Mouse (Mus musculus) adrenal gland, postnatal 10 days (tissue): ENCODE data around the gene Stxbp3. TPM values are rescaled to one million over a fixed set of nuclear protein-coding genes. Genes with fewer than 3 reads are reported as not detected.
A peak's percentile ranks its signal among the peaks of the same experiment; 100 is the strongest.
"Not testable (repeated sequence)": the region's sequence is repeated elsewhere in the genome, so short reads cannot be mapped to it uniquely, and the experiment has no call there.

ENCODE experiments used
- DNase-seq: peaks from one replicate; pipeline ENCODE4 v3.0.0; 2021; ENCODE audit warnings: mixed read lengths
- total RNA-seq, 2 experiments: library from RNA; stranded (reverse); gene quantifications; 2 replicates each; pipeline ENCODE4 v1.2.3; 2021

Gene Stxbp3
- total RNA-seq, 2 experiments from 2014 or later: 40.2 to 46.6 TPM

DNA sequence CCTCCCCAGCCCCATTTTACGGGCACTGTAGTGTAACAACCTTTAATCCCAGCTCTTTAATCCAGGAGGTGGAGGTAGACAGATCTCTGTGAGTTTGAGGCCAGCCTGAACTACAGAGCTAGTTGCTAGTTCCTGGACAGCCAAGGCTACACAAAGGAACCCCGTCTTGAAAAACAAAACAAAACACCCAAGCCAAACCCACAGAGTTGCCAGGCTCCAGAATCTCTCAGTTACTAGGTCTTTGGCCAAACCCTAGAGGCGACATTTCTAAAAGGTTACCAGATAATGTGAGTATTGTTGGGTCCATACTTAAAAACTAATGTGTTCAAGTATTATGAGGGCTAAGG, 16.8 kb upstream of the Stxbp3 start:
- no peak for DNase-seq

DNA sequence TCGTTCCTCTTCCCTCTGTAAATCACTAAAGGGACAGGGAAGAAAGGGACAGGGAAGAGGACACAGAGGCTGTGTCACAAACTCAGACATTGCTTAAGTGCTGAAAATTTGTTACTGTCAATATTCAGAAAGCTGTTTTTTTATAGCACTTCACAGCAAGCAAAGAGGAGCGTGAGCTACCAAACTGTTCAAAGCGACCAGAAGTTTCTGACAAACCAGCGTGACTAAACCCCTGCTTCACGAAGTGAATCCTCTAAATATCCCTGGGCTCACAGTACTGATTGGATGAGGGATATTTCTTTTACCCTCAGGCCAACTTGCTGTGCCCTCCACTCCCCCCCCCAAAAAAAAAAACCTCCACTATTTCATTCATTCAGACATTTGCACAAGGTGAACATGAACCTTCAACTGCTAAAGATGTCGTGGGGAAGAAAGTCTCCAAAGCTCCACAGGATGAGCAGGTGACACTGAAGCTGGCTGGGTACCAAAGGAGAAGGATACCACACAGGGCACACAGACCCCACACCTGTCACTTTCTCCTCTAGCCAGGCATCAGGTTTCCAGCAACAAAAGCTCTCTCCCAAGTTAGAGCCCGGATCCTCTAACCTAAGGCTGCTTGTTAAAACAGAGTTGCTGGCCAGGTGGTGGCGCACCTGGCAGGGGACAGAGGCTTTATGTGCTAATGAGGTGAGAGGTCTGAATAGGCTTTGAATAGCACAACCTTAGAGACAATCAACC, 16.2 kb upstream of the Stxbp3 start:
- DNase-seq: no peak

DNA sequence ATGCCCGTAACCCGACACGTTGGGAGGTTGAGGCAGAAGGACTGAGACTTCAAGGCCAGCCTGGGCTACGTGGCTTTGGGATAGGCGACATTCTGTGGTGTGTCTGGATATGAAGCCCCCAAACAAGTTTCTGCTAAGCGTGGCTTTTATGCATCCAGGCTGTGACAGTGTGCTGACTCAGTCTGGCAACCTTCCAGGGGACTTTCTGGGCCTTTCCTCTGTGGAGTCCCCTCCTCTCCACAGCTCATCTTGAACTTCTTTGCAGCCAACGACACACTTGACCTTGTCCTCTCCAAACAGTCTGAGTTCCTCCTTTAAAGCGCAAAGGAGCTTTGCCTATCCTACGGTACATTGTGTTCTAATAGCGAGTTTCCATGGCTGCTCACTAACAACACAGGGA, 15.5 kb upstream of the Stxbp3 start:
- peak; percentile 84 for DNase-seq

DNA sequence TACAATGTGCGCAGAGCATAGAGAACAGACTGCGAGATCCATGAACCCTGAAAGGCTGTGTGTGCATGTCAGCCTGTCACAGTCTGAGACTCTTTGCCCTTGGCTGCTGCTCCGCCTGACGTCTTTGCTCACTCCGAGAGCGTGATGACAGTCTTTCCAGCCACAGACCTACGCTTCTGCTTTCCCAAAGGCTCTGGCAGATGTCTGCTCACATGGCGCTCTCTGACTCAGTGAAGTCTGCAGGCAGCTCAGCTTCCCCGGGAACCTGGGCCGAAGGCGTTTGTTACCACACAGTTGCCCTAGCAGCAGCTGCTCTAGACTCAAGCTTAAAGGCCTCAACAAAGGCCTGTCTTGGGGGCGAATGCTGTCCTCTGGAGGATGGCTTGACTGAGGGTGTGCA, 15.0 kb upstream of the Stxbp3 start:
- peak; percentile 63 for DNase-seq

DNA sequence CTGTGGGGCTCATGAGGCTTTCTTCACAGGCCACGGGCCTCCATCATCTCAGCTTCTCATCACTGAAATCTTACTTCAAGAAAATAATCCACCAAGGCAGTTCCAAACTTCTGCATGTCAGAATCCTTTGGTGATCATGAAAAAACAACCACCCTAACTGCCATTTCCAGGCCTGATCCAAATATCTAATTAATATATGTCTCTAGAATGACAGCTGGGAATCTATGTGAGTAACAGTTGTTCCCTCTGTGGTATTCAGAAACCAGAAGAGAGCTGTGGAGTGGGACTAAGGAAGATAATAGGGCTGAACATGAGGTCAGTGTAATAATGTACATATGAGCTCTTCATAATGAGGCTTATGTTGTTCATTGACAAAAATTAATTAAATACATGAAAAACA, 12.9 kb upstream of the Stxbp3 start:
- no peak for DNase-seq

DNA sequence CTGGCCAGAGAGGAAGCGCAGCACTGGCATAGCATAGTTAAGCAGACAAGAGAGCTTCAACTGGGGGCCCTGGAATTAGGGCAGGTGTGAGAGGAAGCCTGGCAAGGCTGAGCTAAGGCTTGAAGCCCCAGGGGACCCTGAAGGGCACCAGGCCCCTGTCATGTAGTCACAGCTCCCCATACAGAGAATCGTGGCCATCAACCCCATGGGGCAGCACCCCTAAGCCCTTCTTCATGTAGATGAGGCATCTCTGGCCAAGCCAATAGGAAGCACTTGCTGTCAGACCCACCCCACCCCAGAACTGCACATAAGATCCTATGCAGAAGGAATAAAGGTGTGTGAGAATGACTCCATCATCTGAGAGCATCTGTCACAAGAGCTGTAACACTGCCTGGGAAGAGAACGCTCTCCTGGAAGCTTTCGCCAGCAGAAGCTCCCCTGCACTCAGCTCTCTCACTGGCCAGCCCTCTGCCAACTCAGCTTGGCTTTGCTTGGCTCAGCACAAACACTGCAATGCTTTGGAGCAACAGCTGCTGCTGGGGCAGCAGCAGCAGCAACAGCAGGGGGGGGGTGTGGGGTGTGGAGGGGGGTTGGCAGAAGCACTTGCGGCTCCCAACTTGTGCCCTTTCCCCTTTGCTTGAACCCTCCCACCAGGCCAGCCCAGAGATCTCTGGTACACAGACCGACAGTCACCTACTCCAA, 11.8 kb upstream of the Stxbp3 start:
- DNase-seq: no peak

DNA sequence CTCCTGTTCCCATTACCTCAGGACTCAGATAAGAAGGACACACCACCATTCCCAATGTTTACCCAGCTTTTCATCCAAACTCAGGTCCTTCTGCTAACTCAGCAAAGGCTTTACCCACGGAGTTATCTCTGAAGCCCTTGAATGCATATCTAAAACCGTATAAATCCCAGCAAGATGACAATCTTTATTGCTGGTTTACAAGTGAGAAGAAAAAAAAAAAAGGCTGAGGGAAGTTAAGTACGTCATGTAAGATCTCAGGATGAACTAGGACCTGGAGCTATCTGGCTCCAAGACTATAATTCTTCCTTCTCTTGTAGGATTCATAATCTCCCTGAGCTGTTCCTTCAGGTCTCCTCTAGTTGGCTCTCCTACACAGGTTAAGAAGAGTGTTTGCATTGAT, 11.2 kb upstream of the Stxbp3 start:
- DNase-seq: no peak

DNA sequence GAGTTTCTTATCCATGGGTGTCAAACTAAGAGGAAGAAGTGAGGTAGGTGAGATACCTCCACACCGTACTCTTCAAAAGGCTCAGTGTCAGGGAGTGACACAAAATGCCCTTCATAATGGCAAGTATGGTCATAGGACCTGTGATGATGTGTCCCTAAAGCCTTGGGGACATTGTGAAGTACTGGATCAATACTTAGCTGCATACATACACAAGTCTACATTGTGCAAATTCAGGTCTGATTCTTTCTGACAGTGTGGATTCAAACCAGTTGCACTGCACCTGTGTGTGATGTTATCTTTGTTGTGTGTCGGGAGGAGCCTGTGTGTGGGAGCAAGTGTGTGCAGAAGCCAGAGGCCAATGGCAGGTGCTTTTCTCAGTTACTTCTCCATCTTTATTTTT, 10.7 kb upstream of the Stxbp3 start:
- DNase-seq: no peak

DNA sequence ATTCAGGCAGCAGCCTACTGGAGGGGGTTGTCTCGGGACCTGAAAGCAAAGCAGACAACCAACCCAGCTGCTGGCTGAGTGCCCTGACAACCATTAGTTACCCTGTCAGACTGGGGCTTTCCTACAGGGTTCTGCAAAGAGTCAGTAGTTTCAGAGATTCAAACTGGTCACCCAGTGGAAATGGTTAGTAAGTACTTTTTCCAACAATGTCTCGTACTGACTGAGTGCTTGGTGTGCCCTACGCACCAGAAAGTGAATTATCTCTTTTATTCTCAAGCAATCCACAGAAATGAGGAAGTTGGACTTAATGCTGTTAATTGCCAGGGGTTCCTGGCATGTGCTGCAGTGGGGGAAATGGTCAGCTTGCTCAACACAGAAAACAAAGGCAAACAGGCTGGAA, 10.2 kb upstream of the Stxbp3 start:
- DNase-seq: peak; percentile 78

DNA sequence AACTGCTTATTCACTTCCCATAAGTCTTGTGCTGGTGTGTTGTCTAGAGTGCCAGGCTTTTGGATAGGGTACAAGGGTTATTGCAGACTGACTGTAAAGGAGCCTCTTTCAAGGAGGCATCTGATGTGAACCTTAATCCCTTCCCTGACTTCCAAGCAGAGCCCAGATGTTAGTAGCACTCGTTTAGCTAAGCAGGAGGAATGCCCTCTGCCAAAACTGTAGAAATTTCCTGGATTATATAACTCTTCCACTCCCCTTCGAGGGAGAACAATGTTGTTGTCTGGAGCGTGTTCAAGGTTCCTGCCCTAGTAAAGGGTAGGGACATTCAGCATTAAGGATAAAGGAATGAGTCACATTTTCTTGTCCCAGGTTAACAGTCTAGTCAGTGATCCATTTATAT, 6.3 kb upstream of the Stxbp3 start:
- DNase-seq: no peak

DNA sequence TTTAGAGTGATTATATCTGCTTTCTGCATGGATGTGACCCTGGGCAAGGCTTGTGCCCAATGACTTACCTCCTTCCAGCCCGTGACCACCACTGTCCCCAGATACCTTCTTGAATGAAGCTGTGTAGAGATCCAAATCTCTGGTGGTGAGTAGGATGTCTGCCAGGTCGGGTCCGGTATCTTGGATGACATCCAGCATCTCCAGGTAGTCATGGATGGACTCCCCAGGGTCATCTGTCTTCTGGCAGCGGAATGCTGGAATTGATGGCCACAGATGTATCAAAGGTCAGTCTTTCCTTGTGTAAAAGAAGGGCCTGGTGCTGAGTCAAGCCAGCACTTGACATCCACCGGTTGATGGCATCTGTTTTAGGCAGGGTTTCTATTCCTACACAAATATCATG, 4.2 kb upstream of the Stxbp3 start:
- DNase-seq: no peak

DNA sequence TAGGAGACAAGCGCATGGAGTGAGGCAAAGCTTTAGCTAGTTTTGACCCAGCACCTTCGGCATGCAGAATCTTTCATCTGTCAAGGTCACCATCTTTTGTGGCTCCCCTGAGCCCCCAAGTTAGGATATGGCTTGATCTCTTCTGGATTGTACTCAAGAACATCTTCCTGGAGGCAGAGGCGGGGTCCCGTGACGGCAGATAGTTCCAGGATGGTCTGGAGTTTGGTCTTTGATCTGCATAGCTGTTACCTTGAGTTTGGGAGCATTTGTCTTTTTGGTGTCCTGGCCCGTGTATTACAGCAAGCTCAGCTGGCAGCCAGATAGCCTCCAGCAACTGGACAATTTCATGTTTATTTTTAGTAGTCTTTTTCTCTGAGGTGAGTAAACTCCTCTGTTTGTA, 3.7 kb upstream of the Stxbp3 start:
- no peak for DNase-seq

DNA sequence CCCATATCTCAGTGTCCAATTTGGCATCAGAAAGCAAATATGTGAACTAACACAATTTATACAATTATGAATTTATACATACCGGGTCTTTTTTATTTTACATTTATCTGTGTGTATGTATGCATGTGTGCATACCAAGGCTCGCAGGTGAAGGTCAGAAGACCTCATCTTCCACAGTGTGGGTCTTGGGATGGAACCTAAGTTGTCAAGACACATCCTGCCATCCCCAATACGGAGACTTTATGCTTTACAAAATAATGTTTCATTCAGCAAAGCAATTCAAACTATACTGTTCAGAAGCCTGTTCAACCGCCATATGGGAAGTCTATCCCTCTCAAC, 359 bp upstream of the Stxbp3 start:
- DNase-seq: no peak

DNA sequence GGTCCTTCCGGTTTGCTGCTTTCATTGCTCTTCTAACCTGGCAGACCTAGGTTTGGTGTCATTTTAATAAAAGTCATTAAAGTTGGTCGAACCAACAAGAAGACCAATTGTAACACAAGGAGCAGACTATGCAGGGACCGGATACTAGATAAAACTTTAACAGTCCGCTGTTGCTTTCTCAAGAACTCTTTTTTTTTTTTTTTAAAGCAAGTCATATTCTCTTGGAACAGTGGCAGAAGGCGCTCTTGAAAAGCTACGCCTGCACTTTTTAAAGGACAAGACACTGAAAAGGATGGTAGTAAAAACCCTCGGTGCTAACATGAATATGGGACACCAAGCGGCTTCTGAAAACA, 703 bp downstream of the Stxbp3 start:
- no peak for DNase-seq

DNA sequence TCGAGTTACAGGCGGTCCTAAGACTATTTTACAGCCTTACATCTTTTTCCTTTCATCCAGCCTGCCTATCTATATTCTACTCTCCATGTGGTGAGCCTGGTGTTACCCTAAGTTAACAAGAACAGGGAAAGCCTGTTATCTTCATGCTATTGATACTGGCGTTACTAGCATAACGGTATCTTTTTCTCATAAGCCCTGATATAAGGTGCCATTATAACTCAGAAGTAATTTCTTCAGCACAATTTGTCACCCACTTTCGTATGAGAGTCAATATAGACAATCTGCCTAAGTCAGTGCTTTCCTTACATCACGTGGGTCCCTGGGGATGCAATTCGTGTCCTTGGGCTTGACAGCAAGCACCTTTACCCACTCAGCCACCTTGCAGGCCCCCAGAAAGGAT, 1.3 kb downstream of the Stxbp3 start:
- no peak for DNase-seq

DNA sequence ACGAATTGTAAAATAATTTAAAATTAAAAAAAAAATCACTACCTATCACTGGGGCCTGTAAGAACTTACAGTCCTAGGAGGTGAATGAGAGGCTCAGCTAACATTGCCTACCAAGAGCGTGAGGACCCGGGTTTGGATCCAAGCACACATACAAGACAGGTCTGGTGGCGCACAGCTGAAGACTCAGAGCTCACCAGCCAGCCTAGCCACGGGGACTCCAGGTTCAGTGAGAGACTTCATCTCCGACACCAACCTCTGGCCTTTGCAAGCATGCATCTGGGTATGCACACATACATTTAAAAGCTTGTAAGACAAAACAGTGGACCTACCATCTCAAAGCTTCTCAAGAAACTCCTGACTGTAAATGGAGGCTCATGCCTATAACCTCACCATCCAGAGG, 3.4 kb downstream of the Stxbp3 start:
- no peak for DNase-seq

DNA sequence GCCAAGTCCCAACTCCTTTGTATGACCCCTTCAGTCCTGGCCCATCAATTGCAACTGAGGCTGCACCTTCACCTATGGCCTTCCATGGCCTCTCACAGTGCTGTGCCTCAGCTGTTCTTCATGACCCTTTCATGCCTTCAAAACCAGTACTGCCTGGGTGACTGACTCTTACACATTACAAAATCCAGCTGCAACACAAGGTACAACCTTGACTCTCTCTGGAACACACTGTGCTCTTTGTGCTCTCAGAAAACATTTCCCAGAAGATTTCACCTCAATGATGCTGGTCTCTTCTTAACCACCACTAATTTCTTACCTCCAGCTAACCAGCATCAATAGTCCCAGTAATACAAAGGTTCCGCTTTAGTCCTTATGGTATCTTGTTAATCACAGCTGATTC, 6.6 kb downstream of the Stxbp3 start:
- DNase-seq: not testable (repeated sequence)

DNA sequence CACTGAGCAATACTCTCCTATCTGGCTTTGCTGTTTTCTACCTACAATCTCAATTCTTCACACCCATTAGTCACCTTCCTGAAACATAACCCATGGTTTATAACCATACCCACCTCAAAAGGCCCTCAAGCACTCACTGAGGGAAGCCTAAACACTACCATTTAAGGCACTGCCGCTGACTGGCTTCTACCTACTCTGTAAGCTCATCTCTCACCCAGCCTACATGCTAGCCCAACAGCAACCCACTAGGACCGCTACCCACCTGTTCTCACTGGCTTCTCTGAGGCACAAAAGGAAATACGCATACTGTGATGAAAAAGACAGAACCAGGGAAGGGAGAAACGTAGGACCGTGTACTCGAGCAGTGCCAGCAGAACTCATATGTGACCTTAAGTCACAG, 8.6 kb downstream of the Stxbp3 start:
- DNase-seq: no peak

DNA sequence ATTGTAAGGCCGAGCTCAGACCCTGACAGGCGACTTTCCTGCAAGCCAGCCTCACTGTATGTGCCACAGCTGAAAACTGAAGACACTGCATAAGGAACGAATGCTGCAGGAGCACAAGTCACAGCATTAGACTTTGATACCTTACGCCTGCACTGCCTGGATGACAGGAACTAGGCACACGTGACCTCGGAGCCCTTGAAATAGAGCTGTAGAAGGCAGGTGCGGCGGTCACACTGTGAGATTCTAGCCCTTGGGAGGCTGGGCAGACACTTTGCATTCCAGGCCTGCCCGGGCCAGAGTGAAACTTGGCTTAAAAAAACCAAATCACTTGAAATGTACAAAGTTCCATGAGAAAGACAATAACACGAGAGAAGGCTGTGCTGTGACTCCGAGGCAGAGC, 9.8 kb downstream of the Stxbp3 start:
- no peak for DNase-seq

DNA sequence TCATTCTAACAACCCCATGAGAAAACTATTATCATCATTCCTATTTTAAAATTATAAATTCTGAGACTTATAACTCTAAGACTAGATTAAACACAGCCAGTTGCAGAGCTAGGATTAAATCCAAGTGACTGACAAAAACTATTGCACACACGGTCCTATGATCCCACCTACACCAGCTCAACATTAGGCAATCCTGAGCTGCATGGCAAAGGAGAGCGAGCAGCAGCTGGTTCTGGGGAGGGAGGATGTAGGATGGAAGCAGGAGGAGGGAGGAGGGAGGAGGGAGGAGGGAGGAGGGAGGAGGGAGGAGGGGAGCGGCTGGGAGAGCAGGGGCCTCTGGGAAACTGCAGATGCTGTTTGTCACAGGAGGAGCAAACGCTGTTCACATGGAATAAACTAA, 24.7 kb downstream of the Stxbp3 start:
- no peak for DNase-seq

DNA sequence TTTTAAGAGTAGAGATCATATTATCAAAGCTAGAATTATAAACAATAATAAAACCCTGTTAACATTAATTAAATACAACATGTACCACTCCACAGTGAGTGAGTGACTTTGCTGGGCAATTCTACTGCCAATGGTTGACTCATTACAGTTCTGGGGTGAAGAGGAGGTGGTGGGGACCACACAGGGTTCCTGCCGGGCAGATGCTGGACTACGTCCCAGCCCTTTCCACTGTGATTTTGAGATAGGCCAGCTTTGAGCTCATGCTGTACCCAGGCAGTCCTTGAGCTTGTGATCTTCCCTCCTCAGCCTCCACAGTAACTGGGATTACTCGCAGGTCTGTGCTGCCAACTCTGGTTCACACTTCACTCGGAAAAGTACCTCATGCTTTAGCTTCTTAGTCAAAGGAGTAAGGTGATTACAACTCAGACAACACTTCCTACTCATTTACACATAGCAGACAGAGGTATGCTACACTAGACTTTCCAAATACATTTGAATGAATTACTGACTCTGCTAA, 29.5 kb downstream of the Stxbp3 start:
- no peak for DNase-seq

DNA sequence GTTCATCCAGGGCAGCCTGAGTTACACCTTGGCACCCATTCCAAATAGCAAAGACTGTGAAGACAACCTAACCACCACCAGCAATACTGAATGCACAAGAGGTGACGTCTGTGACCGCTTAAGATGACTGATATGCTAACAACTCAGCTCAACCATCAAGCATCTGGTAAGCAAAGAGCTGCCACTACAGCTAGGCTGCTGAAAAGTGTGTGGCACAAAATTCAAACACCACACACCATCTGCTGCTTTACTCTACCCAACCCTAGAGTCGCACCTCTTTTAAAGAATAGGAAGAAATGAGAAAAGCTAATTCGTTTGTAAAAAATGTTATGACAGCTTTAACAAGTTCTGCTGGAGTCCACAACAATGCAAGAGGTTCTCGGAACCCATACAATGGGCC, 34.7 kb downstream of the Stxbp3 start:
- DNase-seq: no peak

DNA sequence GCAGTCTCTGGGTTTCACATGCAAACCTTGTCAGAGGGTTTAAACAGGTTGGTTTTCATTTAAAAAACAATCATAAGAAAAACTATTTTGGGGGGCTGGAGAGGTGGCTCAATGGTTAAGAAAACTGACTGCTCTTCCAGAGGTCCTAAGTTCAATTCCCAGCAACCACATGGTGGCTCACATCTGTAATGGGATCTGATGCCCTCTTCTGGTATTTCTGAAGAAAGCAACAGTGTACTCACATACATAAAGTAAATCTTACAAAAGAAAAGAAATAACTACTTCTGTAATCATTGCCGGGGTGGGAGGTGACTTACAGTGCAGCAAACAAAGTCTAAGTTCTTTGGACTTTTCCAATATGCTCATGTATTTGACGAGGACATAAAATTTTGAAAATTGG, 42.0 kb downstream of the Stxbp3 start:
- no peak for DNase-seq

DNA sequence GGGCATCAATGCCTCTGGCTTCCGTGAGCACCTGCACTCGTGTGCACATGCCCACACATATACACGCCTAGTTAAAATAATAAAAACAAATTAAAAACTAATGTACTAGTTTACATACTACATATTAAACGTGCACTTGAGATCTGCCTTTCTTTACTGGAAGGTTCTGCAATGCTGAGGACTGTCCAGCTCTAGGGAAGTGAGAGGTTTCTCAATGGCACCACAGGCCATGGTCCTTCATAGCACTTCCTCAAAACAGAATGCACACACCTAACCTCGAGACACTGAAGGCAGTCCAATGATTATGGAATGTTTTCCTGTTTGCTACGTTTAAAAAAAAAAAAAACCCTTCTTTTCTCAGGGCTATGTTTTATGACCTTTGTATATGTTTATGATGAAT, 42.6 kb downstream of the Stxbp3 start:
- DNase-seq: no peak

DNA sequence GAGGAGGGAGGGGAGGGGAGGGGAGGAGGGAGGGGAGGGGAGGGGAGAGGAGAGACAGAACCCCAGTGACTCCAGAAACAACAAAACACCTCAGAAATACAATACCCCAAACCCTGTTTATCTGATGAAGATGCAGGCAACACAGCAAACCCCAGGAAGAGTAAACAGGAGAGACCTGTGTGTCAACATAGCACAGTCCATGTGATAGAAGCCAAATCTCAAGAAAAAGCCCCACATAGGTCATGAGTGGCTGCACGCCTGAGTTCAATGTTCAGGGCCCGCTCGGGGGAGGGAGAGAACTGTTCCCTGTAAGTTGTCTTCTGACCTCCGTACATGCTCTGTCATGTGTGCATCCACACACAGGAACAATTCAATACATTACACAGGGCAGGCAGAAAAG, 43.9 kb downstream of the Stxbp3 start:
- DNase-seq: no peak
